Mouse (Mus musculus): ENCODE data around the gene Magi1. TPM values are rescaled to one million over a fixed set of nuclear protein-coding genes. Genes with fewer than 3 reads are reported as not detected.

Magi1 gene
- polyA plus RNA-seq, 1 experiment = not detected

- TF ChIP-seq POLR2A (IDR thresholded peaks at IDR 0.05; ENCODE audit: borderline replicate concordance, low read depth, low read length) (no peak), CTCF (IDR thresholded peaks at IDR 0.05; ENCODE audit: low read depth, low read length) (no peak)
- Histone ChIP-seq H3K27ac (ENCODE audit: insufficient read depth, low read depth, low read length) (no peak overlapping the region), H3K4me1 (ENCODE audit: control insufficient read depth, insufficient read depth, low read length) (no peaks in the 10 kb centered on the region), H3K4me3 (ENCODE audit: insufficient read depth, low read length) (no peak overlapping the region)
Measured at GRCm38 (mm10) chr6:94080933-94081545, 202.7 kb downstream of the Magi1 start.

- H3K4me1 ChIP-seq (ENCODE audit: control insufficient read depth, insufficient read depth, low read length) = no peaks in the 10 kb centered on the region
- no peak for TF ChIP-seq CTCF (IDR thresholded peaks at IDR 0.05; ENCODE audit: low read depth, low read length)
- no peak for TF ChIP-seq POLR2A (IDR thresholded peaks at IDR 0.05; ENCODE audit: borderline replicate concordance, low read depth, low read length)
- no peak overlapping the region for H3K4me3 ChIP-seq (ENCODE audit: insufficient read depth, low read length)
- no peak overlapping the region for H3K27ac ChIP-seq (ENCODE audit: insufficient read depth, low read depth, low read length)
Measured at GRCm38 (mm10) chr6:94078934-94079333, 204.8 kb downstream of the Magi1 start.

GRCm38 (mm10) chr6:94077013-94077412 lies 206.7 kb downstream of the Magi1 start:
- no peak overlapping the region for H3K4me3 ChIP-seq (ENCODE audit: insufficient read depth, low read length)
- no peak overlapping the region for H3K27ac ChIP-seq (ENCODE audit: insufficient read depth, low read depth, low read length)
- H3K4me1 ChIP-seq (ENCODE audit: control insufficient read depth, insufficient read depth, low read length) = no peaks in the 10 kb centered on the region
- TF ChIP-seq POLR2A (IDR thresholded peaks at IDR 0.05; ENCODE audit: borderline replicate concordance, low read depth, low read length) (no peak), CTCF (IDR thresholded peaks at IDR 0.05; ENCODE audit: low read depth, low read length) (no peak)

- Histone ChIP-seq H3K4me1 (ENCODE audit: control insufficient read depth, insufficient read depth, low read length) (no peaks in the 10 kb centered on the region), H3K27ac (ENCODE audit: insufficient read depth, low read depth, low read length) (no peak overlapping the region), H3K4me3 (ENCODE audit: insufficient read depth, low read length) (no peak overlapping the region)
- no peak for TF ChIP-seq CTCF (IDR thresholded peaks at IDR 0.05; ENCODE audit: low read depth, low read length)
- TF ChIP-seq POLR2A (IDR thresholded peaks at IDR 0.05; ENCODE audit: borderline replicate concordance, low read depth, low read length) = no peak
Measured at GRCm38 (mm10) chr6:94075990-94076389, 207.7 kb downstream of the Magi1 start.

GRCm38 (mm10) chr6:94075228-94075627 lies 208.5 kb downstream of the Magi1 start:
- Histone ChIP-seq H3K4me3 (ENCODE audit: insufficient read depth, low read length) (no peak overlapping the region), H3K4me1 (ENCODE audit: control insufficient read depth, insufficient read depth, low read length) (no peaks in the 10 kb centered on the region), H3K27ac (ENCODE audit: insufficient read depth, low read depth, low read length) (no peak overlapping the region)
- no peak for TF ChIP-seq POLR2A (IDR thresholded peaks at IDR 0.05; ENCODE audit: borderline replicate concordance, low read depth, low read length)
- TF ChIP-seq CTCF (IDR thresholded peaks at IDR 0.05; ENCODE audit: low read depth, low read length) = no peak

- Histone ChIP-seq H3K4me1 (ENCODE audit: control insufficient read depth, insufficient read depth, low read length) (no peaks in the 10 kb centered on the region), H3K27ac (ENCODE audit: insufficient read depth, low read depth, low read length) (no peak overlapping the region), H3K4me3 (ENCODE audit: insufficient read depth, low read length) (no peak overlapping the region)
- no peak for TF ChIP-seq POLR2A (IDR thresholded peaks at IDR 0.05; ENCODE audit: borderline replicate concordance, low read depth, low read length)
Measured at GRCm38 (mm10) chr6:94071676-94072075, 212.0 kb downstream of the Magi1 start.

- H3K4me1 ChIP-seq (ENCODE audit: control insufficient read depth, insufficient read depth, low read length) = no peaks in the 10 kb centered on the region
- H3K4me3 ChIP-seq (ENCODE audit: insufficient read depth, low read length) = no peak overlapping the region
- TF ChIP-seq CTCF (IDR thresholded peaks at IDR 0.05; ENCODE audit: low read depth, low read length) (no peak), POLR2A (IDR thresholded peaks at IDR 0.05; ENCODE audit: borderline replicate concordance, low read depth, low read length) (no peak)
- no peak overlapping the region for H3K27ac ChIP-seq (ENCODE audit: insufficient read depth, low read depth, low read length)
Measured at GRCm38 (mm10) chr6:94070702-94071101, 213.0 kb downstream of the Magi1 start.

GRCm38 (mm10) chr6:94069421-94069820 lies 214.3 kb downstream of the Magi1 start:
- H3K4me3 ChIP-seq (ENCODE audit: insufficient read depth, low read length) = no peak overlapping the region
- no peak for TF ChIP-seq CTCF (IDR thresholded peaks at IDR 0.05; ENCODE audit: low read depth, low read length)
- TF ChIP-seq POLR2A (IDR thresholded peaks at IDR 0.05; ENCODE audit: borderline replicate concordance, low read depth, low read length) = no peak
- H3K4me1 ChIP-seq (ENCODE audit: control insufficient read depth, insufficient read depth, low read length) = no peaks in the 10 kb centered on the region
- no peak overlapping the region for H3K27ac ChIP-seq (ENCODE audit: insufficient read depth, low read depth, low read length)

GRCm38 (mm10) chr6:94067741-94068450 lies 215.8 kb downstream of the Magi1 start:
- TF ChIP-seq POLR2A (IDR thresholded peaks at IDR 0.05; ENCODE audit: borderline replicate concordance, low read depth, low read length) (no peak), CTCF (IDR thresholded peaks at IDR 0.05; ENCODE audit: low read depth, low read length) (no peak)
- Histone ChIP-seq H3K4me3 (ENCODE audit: insufficient read depth, low read length) (no peak overlapping the region), H3K4me1 (ENCODE audit: control insufficient read depth, insufficient read depth, low read length) (peaks cover under 1% of the 10 kb centered on the region; the same call in 1 of the 2 replicates), H3K27ac (ENCODE audit: insufficient read depth, low read depth, low read length) (no peak overlapping the region)

- no peak overlapping the region for H3K4me3 ChIP-seq (ENCODE audit: insufficient read depth, low read length)
- peaks cover 5% of the 10 kb centered on the region; the same call in 1 of the 2 replicates for H3K4me1 ChIP-seq (ENCODE audit: control insufficient read depth, insufficient read depth, low read length)
- H3K27ac ChIP-seq (ENCODE audit: insufficient read depth, low read depth, low read length) = no peak overlapping the region
- TF ChIP-seq POLR2A (IDR thresholded peaks at IDR 0.05; ENCODE audit: borderline replicate concordance, low read depth, low read length) (no peak), CTCF (IDR thresholded peaks at IDR 0.05; ENCODE audit: low read depth, low read length) (no peak)
Measured at GRCm38 (mm10) chr6:94064832-94065231, 218.9 kb downstream of the Magi1 start.

All from bone marrow macrophage, adult 2 months (primary cell).